Comparison of ENCODE assay signal across 14 mouse cellular contexts in genomic region chr16:93957402-93957801, GRCm38 (mm10). TPM values are rescaled to one million over a fixed set of nuclear protein-coding genes. Genes with fewer than 3 reads are reported as not detected.
DNase-seq lines count a peak whose midpoint lies in the region; ATAC-seq and TF ChIP-seq lines count a peak whose summit lies in the region.
"Had no signal": no experiment of that assay in that cellular context is flagged by ENCODE, and none has a peak within 500 bp of the region (broad histone marks: within the 10 kb centered on the region; RNA-seq: fewer than 3 reads in every experiment).

No protein-coding gene starts in this region.

- TF ChIP-seq CTCF in cerebellum, adult 2 months (IDR thresholded peaks at IDR 0.05; ENCODE audit: borderline replicate concordance, insufficient read depth, low read depth, low read length), result no peak
- no peak for TF ChIP-seq CTCF in kidney, postnatal 0 days (IDR thresholded peaks at IDR 0.05; ENCODE audit: low read depth)

- H3K4me3 ChIP-seq in cerebellum, adult 2 months (replicated peaks; ENCODE audit: insufficient read depth, low read depth, low read length), result no peak overlapping the region
- no peak overlapping the region for H3K4me3 ChIP-seq in midbrain, embryonic 14.5 days (replicated peaks; ENCODE audit: low read depth, low read length)
- no peak overlapping the region for H3K4me3 ChIP-seq in midbrain, embryonic 15.5 days
- H3K4me3 ChIP-seq in kidney, postnatal 0 days (replicated peaks; ENCODE audit: low read depth, low read length), result no peak overlapping the region
- no peak overlapping the region for H3K4me3 ChIP-seq in forebrain, embryonic 16.5 days (replicated peaks; ENCODE audit: low read length)
- H3K4me3 ChIP-seq: lung, embryonic 15.5 days; midbrain, embryonic 12.5 days had no signal

- no peak overlapping the region for H3K27ac ChIP-seq in cerebellum, adult 2 months (ENCODE audit: insufficient read depth, low read length)
- no peak overlapping the region for H3K27ac ChIP-seq in midbrain, embryonic 14.5 days (replicated peaks; ENCODE audit: low read depth, low read length)
- H3K27ac ChIP-seq in midbrain, embryonic 15.5 days, result no peak overlapping the region
- no peak overlapping the region for H3K27ac ChIP-seq in kidney, postnatal 0 days
- no peak overlapping the region for H3K27ac ChIP-seq in forebrain, embryonic 16.5 days (ENCODE audit: low read length)
- H3K27ac ChIP-seq: lung, embryonic 15.5 days; midbrain, embryonic 12.5 days had no signal

- H3K4me2 ChIP-seq in midbrain, embryonic 14.5 days (ENCODE audit: low read length), result no peak overlapping the region
- no peak overlapping the region for H3K4me2 ChIP-seq in midbrain, embryonic 15.5 days
- peak overlapping the region; percentile 19; the same call in 1 of the 2 replicates for H3K4me2 ChIP-seq in kidney, postnatal 0 days (ENCODE audit: low read length)
- no peak overlapping the region for H3K4me2 ChIP-seq in forebrain, embryonic 16.5 days (ENCODE audit: low read length)
- H3K4me2 ChIP-seq: lung, embryonic 15.5 days; midbrain, embryonic 12.5 days had no signal

- no peaks in the 10 kb centered on the region for H3K9me3 ChIP-seq in midbrain, embryonic 14.5 days (ENCODE audit: control insufficient read depth, low read length)
- no peaks in the 10 kb centered on the region for H3K9me3 ChIP-seq in midbrain, embryonic 15.5 days
- H3K9me3 ChIP-seq in kidney, postnatal 0 days (replicated peaks; ENCODE audit: low read length), result no peaks in the 10 kb centered on the region
- no peaks in the 10 kb centered on the region for H3K9me3 ChIP-seq in forebrain, embryonic 16.5 days (ENCODE audit: control insufficient read depth, low read length)
- H3K9me3 ChIP-seq: G1E; lung, embryonic 15.5 days; midbrain, embryonic 12.5 days had no signal

- H3K27me3 ChIP-seq in cerebellum, adult 2 months (ENCODE audit: control insufficient read depth, insufficient read depth, low read length), result no peaks in the 10 kb centered on the region
- H3K27me3 ChIP-seq in midbrain, embryonic 14.5 days (ENCODE audit: control insufficient read depth, insufficient read depth, low read length), result no peaks in the 10 kb centered on the region
- H3K27me3 ChIP-seq in midbrain, embryonic 15.5 days (replicated peaks), result no peaks in the 10 kb centered on the region
- 0 out of 2 replicates have a peak, but pooled peaks cover 8% of the 10 kb centered on the region for H3K27me3 ChIP-seq in kidney, postnatal 0 days (ENCODE audit: insufficient read depth, low read length)
- H3K27me3 ChIP-seq in forebrain, embryonic 16.5 days (replicated peaks; ENCODE audit: control insufficient read depth, insufficient read depth, low read length), result no peaks in the 10 kb centered on the region
- H3K27me3 ChIP-seq: midbrain, embryonic 12.5 days had no signal

- no peaks in the 10 kb centered on the region; the same call in 1 of the 2 replicates for H3K4me1 ChIP-seq in cerebellum, adult 2 months (ENCODE audit: control insufficient read depth, insufficient read depth, low read length)
- no peaks in the 10 kb centered on the region for H3K4me1 ChIP-seq in midbrain, embryonic 14.5 days (ENCODE audit: control insufficient read depth, insufficient read depth, low read length)
- no peaks in the 10 kb centered on the region; the same call in 1 of the 2 replicates for H3K4me1 ChIP-seq in midbrain, embryonic 15.5 days
- H3K4me1 ChIP-seq in kidney, postnatal 0 days (replicated peaks; ENCODE audit: insufficient read depth, low read length), result no peaks in the 10 kb centered on the region
- H3K4me1 ChIP-seq in forebrain, embryonic 16.5 days (replicated peaks; ENCODE audit: control insufficient read depth, insufficient read depth, low read length), result no peaks in the 10 kb centered on the region
- H3K4me1 ChIP-seq: lung, embryonic 15.5 days; midbrain, embryonic 12.5 days had no signal

- no peak for ATAC-seq in midbrain, embryonic 14.5 days (ENCODE audit: low FRiP score, low TSS enrichment)
- ATAC-seq in midbrain, embryonic 15.5 days (replicated peaks), result no peak
- no peak for ATAC-seq in kidney, postnatal 0 days (replicated peaks; ENCODE audit: low FRiP score, low read depth)
- ATAC-seq in inflammation-experienced regulatory T-cells, adult 6 months, result no peak
- ATAC-seq in forebrain, embryonic 16.5 days, result no peak

- no peaks in the 10 kb centered on the region for H3K36me3 ChIP-seq in midbrain, embryonic 14.5 days (ENCODE audit: control insufficient read depth, insufficient read depth, low read length)
- no peaks in the 10 kb centered on the region for H3K36me3 ChIP-seq in midbrain, embryonic 15.5 days (replicated peaks)
- no peaks in the 10 kb centered on the region for H3K36me3 ChIP-seq in kidney, postnatal 0 days (ENCODE audit: insufficient read depth, low read length)
- no peaks in the 10 kb centered on the region for H3K36me3 ChIP-seq in forebrain, embryonic 16.5 days (ENCODE audit: control insufficient read depth, insufficient read depth)
- H3K36me3 ChIP-seq: G1E; lung, embryonic 15.5 days; midbrain, embryonic 12.5 days had no signal

- WGBS in cerebellum, adult 2 months, result 17% methylated on average over 12 of the region's 12 CpGs
- WGBS in midbrain, embryonic 14.5 days, result 65% methylated on average over 12 of the region's 12 CpGs
- WGBS in midbrain, embryonic 15.5 days, result 61% methylated on average over 12 of the region's 12 CpGs
- WGBS in kidney, postnatal 0 days, result 40% methylated on average over 12 of the region's 12 CpGs
- 72% methylated on average over 12 of the region's 12 CpGs for WGBS in forebrain, embryonic 16.5 days

- no peak overlapping the region for H3K9ac ChIP-seq in midbrain, embryonic 14.5 days (replicated peaks; ENCODE audit: low read length)
- H3K9ac ChIP-seq in midbrain, embryonic 15.5 days, result no peak overlapping the region
- no peak overlapping the region for H3K9ac ChIP-seq in kidney, postnatal 0 days (ENCODE audit: low read depth, low read length)
- H3K9ac ChIP-seq in forebrain, embryonic 16.5 days (replicated peaks; ENCODE audit: low read depth, low read length), result no peak overlapping the region
- H3K9ac ChIP-seq: lung, embryonic 15.5 days; midbrain, embryonic 12.5 days had no signal

- TF ChIP-seq POLR2A in cerebellum, adult 2 months (IDR thresholded peaks at IDR 0.05; ENCODE audit: borderline replicate concordance, insufficient read depth, low read length), result no peak

- peak; percentile 49 to 50 for DNase-seq in cerebellum, postnatal 14 days
- DNase-seq in cerebellum, adult 2 months, result no peak
- DNase-seq in midbrain, embryonic 14.5 days, result peak; percentile 20
- DNase-seq in kidney, postnatal 0 days (ENCODE audit: low spot score), result peak; percentile 72
- DNase-seq in retina, postnatal 1 day, result peak; percentile 32
- DNase-seq: heart, adult 11 months; spleen, adult 18-20 months had no signal

RNA-seq across cellular contexts. Expression of gene Cldn14, which starts 51.2 kb away (rescaled TPM):
- polyA plus RNA-seq in cerebellum, adult 2 months (2012; rRNA removed), result 5.8 and 6.6 TPM in 2 replicates
- not detected in 2 replicates for polyA plus RNA-seq in midbrain, embryonic 14.5 days (2014; fragmentation: Nextera tagmentation; extraction: Ambion mirVana)
- polyA plus RNA-seq in midbrain, embryonic 15.5 days (2015; fragmentation: Nextera tagmentation; extraction: Ambion mirVana), result not detected in 2 replicates
- 0.74 and 0.95 TPM in 2 replicates for polyA plus RNA-seq in kidney, postnatal 0 days (2015; fragmentation: Nextera tagmentation; extraction: Ambion mirVana)
- not detected for polyA plus RNA-seq in inflammation-experienced regulatory T-cells, adult 6 months (2017; shearing (Covaris generic))
- polyA plus RNA-seq in forebrain, embryonic 16.5 days (2015; fragmentation: Nextera tagmentation; extraction: Ambion mirVana), result not detected in 2 replicates
- polyA plus RNA-seq: G1E; limb, embryonic 11.5 days; lung, embryonic 15.5 days; midbrain, embryonic 12.5 days had no signal

Comparison
In these comparisons a context has a peak if more than half of its experiments do, and no peak if none do; other contexts are left out.
1. DNase-seq: peak in cerebellum, postnatal 14 days (2 of 2), midbrain, embryonic 14.5 days (single experiment), kidney, postnatal 0 days (single experiment) and retina, postnatal 1 day (single experiment); none in cerebellum, adult 2 months (0 of 2).